Mouse (Mus musculus) hindbrain, embryonic 11.5 days (tissue): ENCODE results near the gene E130308A19Rik. TPM values are rescaled to one million over a fixed set of nuclear protein-coding genes. Genes with fewer than 3 reads are reported as not detected.
A peak's percentile ranks its signal among the peaks of the same experiment; 100 is the strongest.

ENCODE experiments used
- ATAC-seq: fragments of 200-750 bp; cut with Nextera tagmentation; 2 replicates; pipeline ENCODE4 v1.8.0; 2017; ENCODE audit warnings: mild to moderate bottlenecking, moderate TSS enrichment, moderate library complexity; ENCODE audit not compliant: low FRiP score
- DNase-seq: peaks from one replicate; pipeline ENCODE4 v3.0.0-alpha.2; 2015; ENCODE audit warnings: low spot score
- H3K27ac ChIP-seq: fragments of 300-500 bp; sonication (generic); 2 replicates; pipeline ENCODE4 v1.5.1; 2014; ENCODE audit warnings: mild to moderate bottlenecking, low read depth, low read length
- H3K27me3 ChIP-seq: fragments of 300-500 bp; sonication (generic); 2 replicates; pipeline ENCODE4 v1.6.1; 2014; ENCODE audit warnings: mild to moderate bottlenecking, low read length, moderate library complexity, mixed read lengths; ENCODE audit not compliant: control insufficient read depth, insufficient read depth
- H3K36me3 ChIP-seq: fragments of 300-500 bp; sonication (generic); 2 replicates; pipeline ENCODE4 v1.6.1; 2014; ENCODE audit warnings: mild to moderate bottlenecking, low read length, moderate library complexity, mixed read lengths; ENCODE audit not compliant: control insufficient read depth, insufficient read depth
- H3K4me1 ChIP-seq: fragments of 300-500 bp; sonication (generic); replicated peaks from 2 replicates; pipeline ENCODE4 v1.6.1; 2014; ENCODE audit warnings: low read length, mixed read lengths; ENCODE audit not compliant: control insufficient read depth, insufficient read depth
- H3K4me2 ChIP-seq: fragments of 300-500 bp; sonication (generic); replicated peaks from 2 replicates; pipeline ENCODE4 v1.6.1; 2014; ENCODE audit warnings: mild to moderate bottlenecking, low read depth, low read length
- H3K4me3 ChIP-seq: fragments of 300-500 bp; sonication (generic); 2 replicates; pipeline ENCODE4 v1.5.1; 2014; ENCODE audit warnings: low read depth, low read length
- H3K9ac ChIP-seq: fragments of 300-500 bp; sonication (generic); 2 replicates; pipeline ENCODE4 v1.6.1; 2014; ENCODE audit warnings: low read depth, low read length
- H3K9me3 ChIP-seq: fragments of 300-500 bp; sonication (generic); 2 replicates; pipeline ENCODE4 v1.6.1; 2016; ENCODE audit warnings: low read length; ENCODE audit not compliant: control insufficient read depth
- WGBS: fragments of 180-500 bp; shearing (Covaris S2); extraction: QIAGEN DNeasy Blood & Tissue Kit; methylation state at CpG from one replicate; pipeline ENCODE4 v1.1.7; 2014; 5-methylcytosine and 5-hydroxymethylcytosine counted together
- polyA plus RNA-seq: library from polyadenylated mRNA; unstranded; fragments of >200 nt; fragmentation: Nextera tagmentation; extraction: Ambion mirVana; gene quantifications from 2 replicates; pipeline ENCODE4 v1.2.1, GENCODE M21; 2014

E130308A19Rik gene
- polyA plus RNA-seq, 1 experiment from 2014 or later: 56.6 TPM

DNA sequence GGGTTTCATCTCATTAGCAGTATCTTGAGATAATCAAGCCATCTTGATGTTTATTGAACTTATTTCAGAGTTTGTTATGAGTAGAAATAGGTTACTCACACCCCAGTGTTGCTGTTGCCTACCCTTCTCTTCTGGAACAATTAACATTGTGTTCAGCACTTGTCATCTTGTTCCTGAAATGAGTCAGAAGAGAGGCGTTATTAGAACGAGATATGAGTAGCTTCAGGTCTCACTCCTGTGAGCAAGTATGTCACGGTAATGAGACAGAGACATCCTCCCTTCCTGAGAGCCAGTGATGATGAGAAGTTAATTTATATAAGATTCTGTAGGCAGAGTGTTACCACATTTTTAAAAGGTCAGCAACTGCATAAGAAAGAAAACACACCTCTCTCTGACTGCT is 56.5 kb downstream of the E130308A19Rik start:
- ATAC-seq: no peak
- WGBS: 83% methylated on average over 3 of the region's 3 CpGs

DNA sequence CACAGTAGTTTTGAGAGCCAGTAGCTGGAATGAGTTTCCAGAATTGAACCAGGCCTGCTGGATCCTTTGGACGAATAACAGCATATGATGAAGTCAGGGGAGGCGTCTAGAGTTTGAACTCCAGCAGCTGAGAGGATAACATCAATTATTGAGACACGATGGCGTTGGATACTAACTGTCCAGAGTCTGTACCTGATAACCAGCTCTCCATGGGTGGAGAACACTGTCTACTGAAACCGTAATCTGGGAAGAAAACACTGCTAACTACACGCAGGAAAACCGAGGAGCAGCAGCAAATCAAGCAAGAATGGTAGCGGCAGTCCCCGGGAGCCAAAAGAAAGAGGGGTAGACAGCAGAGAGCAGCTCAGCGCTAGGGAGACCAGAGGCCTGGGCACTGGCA is 56.9 kb downstream of the E130308A19Rik start:
- Histone ChIP-seq H3K36me3 (no peaks in the 10 kb centered on the region), H3K4me1 (no peaks in the 10 kb centered on the region; the same call in 1 of the 2 replicates), H3K27me3 (no peaks in the 10 kb centered on the region), H3K4me3 (no peak overlapping the region), H3K9ac (no peak overlapping the region), H3K4me2 (no peak overlapping the region), H3K27ac (no peak overlapping the region), H3K9me3 (no peaks in the 10 kb centered on the region)
- 78% methylated on average over 10 of the region's 10 CpGs for WGBS
- DNase-seq (no peak), ATAC-seq (no peak)

More for the DNA sequence above, 56.5 kb downstream of the E130308A19Rik start:
- no peak for DNase-seq
- Histone ChIP-seq H3K36me3 (no peaks in the 10 kb centered on the region), H3K9me3 (no peaks in the 10 kb centered on the region), H3K4me3 (no peak overlapping the region), H3K27me3 (no peaks in the 10 kb centered on the region), H3K9ac (no peak overlapping the region), H3K27ac (no peak overlapping the region), H3K4me1 (no peaks in the 10 kb centered on the region; the same call in 1 of the 2 replicates), H3K4me2 (no peak overlapping the region)

DNA sequence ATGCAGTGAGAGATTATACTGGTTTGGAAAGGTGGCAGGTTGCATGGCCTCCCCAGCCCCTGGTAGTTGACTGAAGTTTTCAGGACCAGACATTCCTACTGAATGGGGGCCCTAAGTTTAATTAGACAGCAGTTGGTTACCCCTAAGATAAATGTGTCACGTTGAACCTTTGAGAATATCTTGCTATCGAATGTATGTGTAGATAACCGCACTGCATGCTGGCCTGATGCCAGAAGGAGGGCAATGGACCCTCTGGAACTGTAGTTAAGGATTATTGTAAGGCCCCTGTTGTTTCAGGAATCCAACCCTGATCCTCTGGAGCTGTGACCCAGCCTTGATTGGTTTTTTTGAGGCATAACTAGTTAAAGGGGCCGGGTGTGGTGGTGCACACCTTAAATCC is 58.3 kb downstream of the E130308A19Rik start:
- Histone ChIP-seq H3K27ac (no peak overlapping the region), H3K4me3 (no peak overlapping the region), H3K9me3 (no peaks in the 10 kb centered on the region), H3K9ac (no peak overlapping the region), H3K27me3 (no peaks in the 10 kb centered on the region), H3K4me1 (no peaks in the 10 kb centered on the region; the same call in 1 of the 2 replicates), H3K4me2 (no peak overlapping the region), H3K36me3 (no peaks in the 10 kb centered on the region)
- no peak for ATAC-seq
- 88% methylated on average over 4 of the region's 4 CpGs for WGBS
- DNase-seq: no peak

DNA sequence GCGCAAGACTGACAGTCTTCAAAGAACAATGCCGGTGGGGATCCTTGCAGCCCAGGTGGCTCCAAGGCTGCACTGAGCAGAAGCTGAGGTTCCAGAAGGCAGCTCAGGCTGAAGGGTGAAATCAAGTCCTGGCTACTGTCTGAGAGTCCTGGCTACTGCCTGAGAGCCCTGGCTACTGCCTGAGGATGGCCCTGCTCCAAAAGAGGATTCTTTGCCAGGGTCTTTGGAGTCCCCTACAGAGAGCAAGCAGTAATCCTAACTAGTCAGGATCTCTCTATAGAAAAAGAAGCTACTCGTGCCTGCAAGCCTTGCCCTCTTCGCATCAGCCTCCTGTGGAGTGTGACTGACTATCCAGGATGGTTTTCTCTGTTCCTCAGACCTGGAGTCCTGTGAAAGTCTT is 60.7 kb downstream of the E130308A19Rik start:
- no peak overlapping the region for H3K4me3 ChIP-seq
- no peak overlapping the region for H3K9ac ChIP-seq
- no peak overlapping the region for H3K4me2 ChIP-seq
- H3K27ac ChIP-seq: no peak overlapping the region
- 83% methylated on average over 4 of the region's 4 CpGs for WGBS
- ATAC-seq: no peak
- no peaks in the 10 kb centered on the region for H3K27me3 ChIP-seq
- H3K36me3 ChIP-seq: no peaks in the 10 kb centered on the region
- H3K9me3 ChIP-seq: no peaks in the 10 kb centered on the region
- H3K4me1 ChIP-seq: no peaks in the 10 kb centered on the region; the same call in 1 of the 2 replicates
- DNase-seq: no peak

DNA sequence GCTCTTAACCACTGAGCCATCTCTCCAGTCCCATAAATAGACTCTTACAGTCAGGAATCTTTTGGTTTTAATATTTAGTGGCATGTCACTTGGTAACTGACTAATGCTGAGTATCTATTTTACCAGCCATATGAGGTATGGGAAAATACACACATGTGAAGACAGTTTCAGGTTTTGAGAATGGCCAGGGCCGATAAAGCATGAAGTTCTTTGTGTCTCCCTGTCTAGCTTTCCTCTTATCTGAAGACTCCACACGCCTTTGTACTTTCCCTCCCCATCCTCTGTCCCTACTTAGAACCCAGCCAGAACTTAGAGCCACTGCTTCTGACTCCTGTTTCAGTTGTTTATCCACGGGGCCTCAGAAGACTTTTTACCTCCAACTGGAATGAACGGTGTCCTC is 63.0 kb downstream of the E130308A19Rik start:
- no peaks in the 10 kb centered on the region for H3K27me3 ChIP-seq
- H3K4me3 ChIP-seq: no peak overlapping the region
- no peaks in the 10 kb centered on the region for H3K36me3 ChIP-seq
- no peak for DNase-seq
- H3K4me2 ChIP-seq: no peak overlapping the region
- no peaks in the 10 kb centered on the region for H3K9me3 ChIP-seq
- H3K27ac ChIP-seq: no peak overlapping the region
- ATAC-seq: no peak
- H3K9ac ChIP-seq: no peak overlapping the region
- no peaks in the 10 kb centered on the region for H3K4me1 ChIP-seq
- WGBS: 87% methylated on average over 4 of the region's 4 CpGs

DNA sequence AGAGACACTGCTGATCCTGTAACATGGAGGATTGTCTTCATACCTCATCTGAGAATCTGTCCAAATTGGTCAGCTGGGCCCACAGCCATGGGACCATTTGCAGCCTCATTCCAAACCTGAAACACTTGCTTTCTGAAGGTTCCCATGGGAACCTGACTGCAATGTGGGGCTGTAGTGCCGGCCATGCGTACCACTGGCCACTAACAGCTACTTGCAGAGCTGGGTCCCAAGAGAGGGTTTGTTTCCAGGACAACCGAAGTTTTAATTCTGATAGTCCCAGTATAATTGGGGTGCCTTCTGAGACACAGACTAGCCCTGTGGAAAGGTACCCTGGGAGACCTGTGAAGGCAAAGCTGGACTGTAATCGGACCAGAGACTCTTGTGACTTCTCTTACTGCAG is 64.1 kb downstream of the E130308A19Rik start:
- no peak overlapping the region for H3K9ac ChIP-seq
- H3K4me2 ChIP-seq: no peak overlapping the region
- WGBS: 42% methylated on average over 4 of the region's 4 CpGs
- peak; percentile 70; the same call in 1 of the 2 replicates for ATAC-seq
- H3K27ac ChIP-seq: no peak overlapping the region
- no peaks in the 10 kb centered on the region for H3K9me3 ChIP-seq
- no peaks in the 10 kb centered on the region for H3K4me1 ChIP-seq
- no peaks in the 10 kb centered on the region for H3K27me3 ChIP-seq
- H3K36me3 ChIP-seq: no peaks in the 10 kb centered on the region
- peak; percentile 27 for DNase-seq
- H3K4me3 ChIP-seq: no peak overlapping the region

DNA sequence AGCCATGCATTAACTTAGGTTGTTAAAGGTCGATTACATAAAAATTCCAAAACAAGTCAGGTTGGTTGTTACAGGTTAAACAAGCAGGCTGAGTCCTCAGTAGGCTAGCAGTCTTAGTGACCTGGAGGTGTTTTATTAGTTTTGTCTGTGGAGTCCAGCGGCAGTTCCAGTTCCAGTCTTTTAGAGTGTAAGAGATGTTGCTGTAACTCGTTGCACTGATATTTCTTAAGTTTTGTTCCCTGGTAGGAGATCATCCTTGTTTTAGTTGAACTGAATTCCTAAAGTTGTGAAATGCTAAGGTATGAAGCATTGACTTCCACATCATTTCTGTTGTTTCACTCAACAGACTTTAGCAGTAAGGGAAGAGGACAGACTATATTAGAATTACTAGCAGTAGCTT is 70.8 kb downstream of the E130308A19Rik start:
- no peaks in the 10 kb centered on the region for H3K36me3 ChIP-seq
- no peaks in the 10 kb centered on the region for H3K4me1 ChIP-seq
- H3K27ac ChIP-seq: no peak overlapping the region
- H3K4me3 ChIP-seq: no peak overlapping the region
- ATAC-seq (no peak), DNase-seq (no peak)
- no peaks in the 10 kb centered on the region for H3K9me3 ChIP-seq
- H3K4me2 ChIP-seq: no peak overlapping the region
- H3K27me3 ChIP-seq: no peaks in the 10 kb centered on the region
- WGBS: 85% methylated on average over 3 of the region's 3 CpGs
- H3K9ac ChIP-seq: no peak overlapping the region

DNA sequence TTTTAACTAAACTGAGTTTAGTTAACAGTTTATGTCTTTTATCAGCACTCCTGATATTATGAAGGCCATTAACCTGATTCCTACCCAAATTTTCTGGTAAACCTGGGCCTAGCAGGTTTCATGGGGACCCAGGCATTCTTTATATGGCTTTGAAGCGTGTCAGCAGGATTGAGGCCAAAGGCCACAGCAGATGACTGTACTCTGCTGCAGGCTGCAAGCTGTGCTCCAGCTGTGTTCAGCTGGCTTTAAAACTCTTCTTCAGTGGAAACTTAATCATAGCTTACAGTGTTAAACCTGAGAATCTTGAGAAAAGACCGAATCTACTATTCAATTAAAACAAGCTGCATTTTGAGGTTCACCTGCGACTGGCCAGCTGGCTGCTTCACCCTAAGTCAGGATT is 71.9 kb downstream of the E130308A19Rik start:
- ATAC-seq (no peak), DNase-seq (no peak)
- H3K4me1 ChIP-seq: no peaks in the 10 kb centered on the region
- H3K27me3 ChIP-seq: no peaks in the 10 kb centered on the region
- H3K9me3 ChIP-seq: no peaks in the 10 kb centered on the region
- H3K4me3 ChIP-seq: no peak overlapping the region
- no peak overlapping the region for H3K9ac ChIP-seq
- no peak overlapping the region for H3K27ac ChIP-seq
- H3K4me2 ChIP-seq: no peak overlapping the region
- WGBS: 70% methylated on average over 3 of the region's 3 CpGs
- H3K36me3 ChIP-seq: no peaks in the 10 kb centered on the region

- no peak overlapping the region for H3K9ac ChIP-seq
- no peak for DNase-seq
- no peak overlapping the region for H3K27ac ChIP-seq
- no peaks in the 10 kb centered on the region for H3K9me3 ChIP-seq
- H3K4me3 ChIP-seq: no peak overlapping the region
- no peak overlapping the region for H3K4me2 ChIP-seq
- ATAC-seq: no peak
- WGBS: 90% methylated on average over 4 of the region's 4 CpGs
- H3K4me1 ChIP-seq: no peaks in the 10 kb centered on the region
- H3K27me3 ChIP-seq: no peaks in the 10 kb centered on the region
- no peaks in the 10 kb centered on the region for H3K36me3 ChIP-seq
These were observed 73.2 kb downstream of the E130308A19Rik start for GRCm38 (mm10) chr4:59699014-59699792.
